Mouse (Mus musculus) cerebellum, adult 9-11 months (tissue): Measurements from ENCODE around the gene Sln.

Experiments
- DNase-seq: peaks from one replicate; pipeline ENCODE4 v3.0.0; 2022

Sln gene

DNA sequence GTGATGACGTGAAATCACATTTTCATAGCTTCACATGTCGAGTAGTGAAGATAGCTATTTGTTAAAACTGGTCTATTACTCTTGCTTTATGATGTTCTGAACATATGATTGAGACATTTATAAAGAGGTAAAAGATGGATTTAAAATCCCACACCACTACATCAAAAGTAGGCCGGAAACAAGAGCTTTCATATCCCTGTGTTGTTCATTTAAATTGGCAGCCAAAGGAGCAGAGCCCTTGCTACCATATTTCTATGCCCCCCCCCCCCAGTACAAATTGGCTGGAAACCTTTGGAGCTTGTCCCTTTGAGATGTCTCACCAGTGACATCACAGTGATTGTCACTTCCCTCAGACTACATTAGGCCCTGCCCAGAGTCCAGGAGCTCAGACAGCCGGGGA is at the start of gene Sln:
Sln (plus strand) TSS at position 301 of the 400 bp plus-strand sequence.
- DNase-seq: no peak

DNA sequence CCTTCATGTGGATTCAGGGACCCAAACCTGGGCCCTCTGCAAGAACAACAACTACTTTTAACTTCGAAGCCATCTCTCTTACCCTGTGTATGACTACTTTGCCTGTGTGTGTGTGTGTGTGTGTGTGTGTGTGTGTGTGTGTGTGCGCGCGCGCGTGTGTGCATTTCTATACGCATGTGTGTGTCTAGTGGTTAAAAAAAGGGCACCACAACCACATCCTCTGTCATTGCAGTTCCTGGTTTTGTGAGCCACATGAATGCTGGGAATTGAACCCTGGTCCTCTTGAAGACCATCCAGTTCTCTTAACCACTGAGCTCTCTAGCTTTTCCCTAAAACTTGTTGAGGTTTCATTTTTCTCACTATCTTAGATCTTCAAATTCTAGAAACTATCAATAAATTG is 47.0 kb upstream of the Sln start:
- no peak for DNase-seq

DNA sequence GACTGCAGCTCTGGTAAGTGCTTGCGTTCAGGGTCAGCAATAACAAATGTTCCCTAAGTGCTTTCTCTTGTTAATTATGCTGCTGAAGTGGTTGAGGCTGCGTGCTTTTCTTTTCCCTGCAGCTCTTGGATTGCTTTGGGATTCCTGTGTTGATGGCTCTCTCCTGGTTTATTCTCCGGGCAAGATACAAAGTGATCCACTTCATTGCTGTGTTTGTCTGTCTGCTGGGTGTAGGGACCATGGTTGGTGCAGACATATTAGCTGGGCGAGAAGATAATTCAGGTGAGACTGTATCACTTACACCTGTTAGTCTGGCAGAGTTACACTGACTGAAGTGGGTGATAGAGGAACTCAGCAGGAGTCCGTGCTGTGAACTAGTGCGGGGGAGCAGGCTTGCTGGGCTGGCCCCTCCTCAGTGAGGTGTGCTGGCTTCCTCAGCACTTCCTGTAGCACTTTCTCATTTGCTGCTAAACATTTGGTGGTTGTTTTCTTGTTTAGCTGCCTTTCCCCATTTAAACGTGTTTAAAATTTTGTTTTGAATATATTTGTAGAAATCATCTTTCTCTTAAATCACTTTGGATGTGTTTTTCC is 43.4 kb upstream of the Sln start:
- no peak for DNase-seq

- no peak for DNase-seq
Observed at GRCm38 (mm10) chr9:53813418-53813817, 36.5 kb upstream of the Sln start.

DNA sequence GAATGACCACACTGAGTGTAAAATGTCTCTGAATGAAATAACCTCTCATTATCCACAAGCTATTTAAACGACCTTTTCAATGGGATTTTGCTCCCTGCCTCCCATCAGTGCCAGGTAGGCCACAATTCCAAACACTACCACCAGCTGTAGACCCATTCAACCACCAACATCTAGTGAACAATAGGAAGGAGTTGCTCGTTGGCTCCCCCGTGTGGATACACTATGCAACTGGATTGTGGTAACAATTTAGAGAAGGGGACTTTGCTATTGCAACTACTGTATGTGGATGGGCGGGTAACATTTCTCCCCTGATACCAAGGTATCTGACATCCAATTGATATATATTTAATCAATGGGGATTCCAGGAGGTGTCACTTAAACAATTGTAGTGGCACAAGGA is 31.2 kb upstream of the Sln start:
- DNase-seq: peak; percentile 11

DNA sequence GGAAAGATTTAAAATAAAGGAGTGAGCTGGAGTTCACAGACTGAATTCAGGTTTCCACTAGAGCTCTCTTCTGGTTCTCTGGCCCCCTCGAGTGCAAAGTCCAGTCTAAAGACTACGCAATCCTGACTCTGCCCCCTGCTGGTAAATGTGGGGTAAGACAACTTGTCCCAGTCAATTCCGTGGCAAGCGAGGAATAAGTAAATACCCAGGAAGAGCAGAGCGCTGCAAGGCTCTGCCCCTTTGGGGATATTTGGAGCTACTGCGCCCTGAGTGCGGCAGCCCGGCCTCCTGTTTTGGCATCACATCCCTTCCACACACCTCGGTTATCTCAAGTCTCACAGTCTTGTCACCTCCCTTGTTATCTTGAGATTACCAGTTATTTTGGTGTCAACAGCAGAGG is 24.6 kb upstream of the Sln start:
- peak; percentile 8 for DNase-seq

GRCm38 (mm10) chr9:53829081-53829865 is 20.7 kb upstream of the Sln start:
- peak; percentile 18 for DNase-seq

DNA sequence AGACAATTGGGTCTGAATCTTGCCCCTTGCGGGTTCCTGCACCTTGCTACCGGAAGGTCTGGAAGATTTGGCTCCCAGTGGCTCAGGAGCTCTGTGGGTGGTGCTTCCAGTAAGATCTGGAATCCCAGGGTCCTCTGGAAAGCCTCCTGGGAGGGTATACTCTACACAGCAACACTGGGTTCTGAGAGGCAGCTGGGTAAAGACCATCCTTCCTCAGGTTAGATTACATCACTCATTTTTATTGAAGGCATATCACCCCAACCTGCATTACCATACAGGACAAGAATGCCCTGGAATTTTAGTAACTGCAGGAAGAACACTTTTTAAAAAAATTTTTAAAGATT is 20.1 kb upstream of the Sln start:
- DNase-seq: no peak

GRCm38 (mm10) chr9:53835039-53835438 is 14.9 kb upstream of the Sln start:
- DNase-seq: no peak

DNA sequence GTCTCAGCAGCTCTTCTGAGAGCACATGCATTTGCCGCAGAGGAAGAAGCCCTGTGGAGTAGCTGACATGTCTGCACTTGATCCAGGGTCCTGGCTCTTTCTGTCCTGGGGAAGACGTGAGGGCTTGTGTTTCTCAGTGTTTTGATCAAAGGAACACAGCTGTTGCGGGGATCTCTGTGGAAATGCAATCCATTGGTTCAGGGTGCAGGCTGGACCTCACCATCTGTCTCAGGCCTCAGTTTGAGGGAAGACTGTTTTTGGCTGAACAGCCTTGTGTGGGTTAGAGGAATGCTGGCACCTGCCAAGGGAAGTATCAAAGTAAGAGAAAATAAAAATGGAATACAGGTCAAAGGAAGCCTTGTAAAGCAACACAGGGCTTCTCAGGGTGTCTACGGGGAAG is 14.0 kb upstream of the Sln start:
- DNase-seq: no peak

DNA sequence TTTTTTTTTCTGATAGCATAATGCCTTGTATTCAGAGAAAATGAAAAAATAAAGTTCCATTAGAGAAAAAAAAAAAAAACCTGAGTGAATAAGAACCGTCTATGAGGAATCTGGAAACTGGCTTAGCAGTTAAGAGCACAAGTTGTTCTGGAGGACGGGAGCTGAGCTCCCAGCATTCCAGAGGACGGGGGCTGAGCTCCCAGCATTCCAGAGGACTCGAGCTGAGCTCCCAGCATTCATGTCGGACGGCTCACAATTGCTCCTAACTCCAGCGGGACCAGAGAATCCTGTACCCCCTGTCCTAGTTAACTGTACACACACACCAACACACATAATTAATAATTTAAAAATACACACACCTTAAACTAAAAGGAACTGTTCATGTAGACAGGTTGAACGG is 11.1 kb upstream of the Sln start:
- DNase-seq: no peak

- DNase-seq: no peak
Observed at GRCm38 (mm10) chr9:53848548-53848947, 1.4 kb upstream of the Sln start.

DNA sequence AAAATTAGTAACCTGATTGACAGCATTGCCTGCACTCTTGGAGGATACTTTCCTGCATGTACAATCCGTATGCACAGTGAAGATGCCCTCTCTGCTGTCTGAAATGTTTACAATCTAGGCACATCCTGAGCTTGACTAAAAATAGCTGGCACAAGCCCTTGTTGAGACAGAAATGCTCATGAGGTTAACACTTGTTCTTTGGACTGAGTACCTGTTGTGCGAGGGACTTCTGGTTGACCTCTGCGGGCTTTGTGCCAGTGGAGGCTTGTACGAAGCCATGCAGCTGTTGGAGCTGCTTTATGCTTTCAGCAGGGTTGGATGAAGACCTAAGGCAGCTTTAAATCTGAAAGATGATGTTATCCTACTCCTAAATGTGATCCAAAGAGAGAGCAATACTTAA is 2.2 kb downstream of the Sln start:
- no peak for DNase-seq

DNA sequence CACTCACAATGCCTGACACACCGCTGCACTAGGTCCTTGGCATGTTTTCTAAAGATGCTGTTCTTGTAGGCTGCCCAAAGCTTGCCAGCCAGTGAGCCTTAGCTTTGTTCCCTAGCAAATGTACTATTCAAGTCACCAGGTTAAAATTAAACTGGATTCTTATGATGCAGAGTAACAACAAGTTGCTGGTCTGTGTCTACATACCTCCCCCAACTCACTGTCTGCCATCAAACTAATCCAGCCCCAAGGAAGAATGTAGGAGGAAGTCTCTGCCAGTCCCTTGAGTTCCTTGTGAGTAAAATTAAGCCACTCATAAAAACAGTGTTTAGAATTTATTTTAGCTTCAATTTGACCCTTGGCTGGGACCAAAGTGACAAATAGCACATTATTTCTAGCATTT is 3.7 kb downstream of the Sln start:
- no peak for DNase-seq

- no peak for DNase-seq
Observed at GRCm38 (mm10) chr9:53854525-53854924, 4.6 kb downstream of the Sln start.

- DNase-seq: no peak
Observed at GRCm38 (mm10) chr9:53857864-53858263, 7.9 kb downstream of the Sln start.

DNA sequence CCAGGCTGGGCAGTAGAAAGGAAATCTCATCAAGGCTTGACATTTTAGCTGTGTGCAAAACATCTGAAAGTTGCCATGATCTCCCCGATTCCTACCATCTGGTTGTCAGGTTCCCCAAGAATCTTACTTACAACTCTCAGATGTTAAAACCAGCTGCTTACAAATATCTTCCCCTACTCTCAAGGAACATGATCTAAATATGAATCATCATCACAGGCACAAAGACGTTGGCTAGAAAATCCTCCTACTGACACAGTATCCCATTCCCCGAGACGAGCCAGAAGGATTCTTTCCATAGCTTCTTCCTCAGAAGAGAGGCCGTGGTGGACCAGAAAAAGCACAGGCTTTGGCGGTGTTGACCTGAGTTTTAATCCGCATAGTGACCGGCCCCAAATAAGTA is 23.3 kb downstream of the Sln start:
- DNase-seq: no peak

GRCm38 (mm10) chr9:53877423-53877822 is 27.5 kb downstream of the Sln start:
- DNase-seq: no peak

DNA sequence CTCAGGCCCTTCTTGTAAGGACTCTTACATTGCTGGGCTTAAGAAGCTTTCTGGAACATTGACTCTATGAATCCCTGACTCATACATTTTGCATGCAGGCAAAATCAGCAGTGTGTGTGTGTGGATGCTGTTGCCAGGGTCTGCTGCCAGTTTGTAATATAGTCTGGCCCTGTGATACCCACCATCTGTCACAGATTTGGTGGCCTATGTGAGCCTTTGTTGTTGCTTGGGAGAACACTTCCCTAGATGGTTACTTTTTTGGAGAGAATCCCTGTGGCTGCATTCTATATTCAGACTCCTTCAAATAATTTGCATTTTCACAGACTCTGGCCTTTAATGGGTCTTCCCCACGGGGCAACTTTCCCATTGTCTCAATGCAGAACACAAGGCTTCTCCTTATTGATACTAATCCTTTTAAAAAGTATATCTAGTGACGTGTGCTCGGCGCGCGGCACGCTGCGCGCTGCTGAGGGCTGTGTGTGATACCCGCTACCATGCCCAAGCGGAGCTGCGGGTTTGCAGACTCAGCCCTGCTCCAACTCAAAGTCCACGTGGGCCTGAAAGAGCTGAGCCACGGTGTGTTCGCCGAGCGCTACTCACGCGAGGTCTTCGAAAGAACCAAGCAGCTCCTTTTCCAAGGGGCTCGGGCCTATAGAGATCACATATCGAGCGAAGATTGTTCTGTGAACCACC is 33.8 kb downstream of the Sln start:
- no peak for DNase-seq

GRCm38 (mm10) chr9:53890075-53890474 is 40.1 kb downstream of the Sln start:
- DNase-seq: peak; percentile 22

DNA sequence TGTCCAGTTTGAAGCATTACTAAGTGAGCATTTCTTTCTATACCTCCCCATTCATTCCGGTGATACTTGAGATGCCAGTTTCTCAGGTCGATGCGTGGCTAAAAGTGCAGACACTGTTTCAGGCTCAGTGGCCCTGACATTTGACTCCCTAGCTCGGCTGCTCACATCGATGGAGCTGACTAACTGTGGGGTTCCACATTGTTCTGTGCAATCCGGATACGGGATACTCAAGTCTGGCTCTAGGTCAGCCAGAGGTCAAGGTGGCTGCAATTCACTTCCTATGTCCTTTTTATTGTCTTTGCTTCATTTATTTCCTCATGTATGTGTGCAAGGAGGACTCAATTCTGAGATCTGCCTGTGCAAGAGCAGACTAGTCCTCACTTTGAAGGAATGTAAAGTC is 45.9 kb downstream of the Sln start:
- no peak for DNase-seq

DNA sequence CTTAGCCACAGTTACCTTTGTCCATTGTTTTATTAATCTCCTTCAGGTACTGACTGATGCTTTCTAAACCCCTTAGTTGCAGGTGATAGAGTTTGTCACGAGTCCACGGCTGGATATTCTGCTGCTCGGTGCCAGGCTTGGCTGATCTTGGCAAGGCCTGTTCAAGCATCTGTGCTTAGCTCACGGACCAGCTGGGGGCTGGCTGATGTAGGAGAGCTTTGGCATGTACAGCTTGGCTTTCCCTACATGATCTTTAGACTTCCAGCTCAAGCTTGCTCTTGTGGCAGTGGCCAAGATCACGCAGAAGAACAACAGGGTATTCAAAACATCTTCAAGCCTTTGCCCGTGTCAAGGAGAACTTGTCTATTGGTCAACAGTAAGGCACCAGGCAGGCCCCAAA is 49.9 kb downstream of the Sln start:
- DNase-seq: peak; percentile 21

- DNase-seq: no peak
Observed at GRCm38 (mm10) chr9:53903215-53903842, 53.4 kb downstream of the Sln start.
